Mouse (Mus musculus) brain, embryonic 14.5 days (tissue): Measurements from ENCODE around the gene Clec2l. TPM values are rescaled to one million over a fixed set of nuclear protein-coding genes. Genes with fewer than 3 reads are reported as not detected.

Source experiments
- DNase-seq: peaks from one replicate; pipeline ENCODE4 v3.0.0-alpha.2; 2011; ENCODE audit warnings: low read depth
- CTCF ChIP-seq: fragments of 200-500 bp; IDR thresholded peaks from 2 replicates; pipeline ENCODE4 v1.5.1; 2012; ENCODE audit warnings: inconsistent platforms, mild to moderate bottlenecking, moderate library complexity, borderline replicate concordance; ENCODE audit not compliant: insufficient read depth, insufficient read length; ENCODE audit errors: extremely low read depth
- POLR2A ChIP-seq: fragments of 200-500 bp; IDR thresholded peaks from 2 replicates; pipeline ENCODE4 v1.6.1; 2012; ENCODE audit warnings: mild to moderate bottlenecking, inconsistent platforms, borderline replicate concordance; ENCODE audit not compliant: poor library complexity, insufficient read depth, insufficient read length, severe bottlenecking; ENCODE audit errors: extremely low read depth
- polyA plus RNA-seq: library from polyadenylated mRNA; depleted of rRNA; stranded (reverse); fragments of >200 nt; gene quantifications from 2 replicates; pipeline ENCODE4 v1.2.3, GENCODE M21; 2012; rRNA removed

Clec2l gene
- polyA plus RNA-seq: 40.3 and 41.3 TPM in 2 replicates

DNA sequence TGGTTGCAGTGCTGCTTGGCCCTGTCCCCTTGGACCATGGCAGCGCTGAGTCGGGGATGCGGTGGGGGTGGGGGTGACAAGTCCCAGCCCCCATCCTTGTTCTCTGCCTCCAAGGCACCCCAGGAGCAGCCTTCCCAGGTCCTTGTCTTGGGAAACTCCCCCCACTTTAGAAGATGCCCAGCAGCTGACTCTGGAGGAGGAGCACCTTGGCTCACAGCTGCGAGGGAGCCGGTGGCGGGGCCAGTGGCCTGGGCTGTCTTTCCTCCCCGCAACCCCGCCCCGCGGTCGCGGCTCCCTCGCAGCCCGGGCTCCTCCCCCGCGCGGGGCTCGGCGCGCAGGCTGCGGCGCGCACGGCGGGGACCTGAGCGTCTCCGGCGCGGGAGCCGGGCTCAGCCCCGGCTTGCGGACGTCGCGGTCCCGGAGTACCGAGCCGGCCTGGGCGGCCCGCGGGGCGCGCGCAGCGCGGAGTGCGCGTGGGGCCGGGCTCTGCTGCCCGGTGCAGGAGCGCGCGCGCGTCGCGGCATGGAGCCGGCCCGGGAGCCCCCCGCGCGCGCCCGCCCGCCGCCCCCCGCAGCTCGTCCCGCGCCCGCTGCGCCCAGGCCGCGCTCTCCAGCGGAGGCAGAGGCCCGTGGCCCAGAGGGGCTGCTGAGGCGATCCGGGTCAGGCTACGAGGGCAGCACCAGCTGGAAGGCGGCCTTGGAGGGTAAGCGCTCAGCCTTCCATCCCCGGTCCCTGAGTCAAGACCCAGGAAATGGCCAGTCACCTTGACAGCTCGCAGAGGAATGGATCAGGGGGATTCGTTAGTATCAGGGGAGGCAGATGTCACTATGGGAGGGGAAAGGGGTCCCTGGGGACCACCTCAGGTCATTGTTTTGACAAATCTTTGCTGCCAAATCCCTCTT lies at the start of gene Clec2l:
TSS of gene Clec2l (plus strand) at position 356 of the 902 bp plus-strand sequence.
- peak; percentile 57 for DNase-seq
- TF ChIP-seq CTCF (no peak), POLR2A (peak; percentile 48)

DNA sequence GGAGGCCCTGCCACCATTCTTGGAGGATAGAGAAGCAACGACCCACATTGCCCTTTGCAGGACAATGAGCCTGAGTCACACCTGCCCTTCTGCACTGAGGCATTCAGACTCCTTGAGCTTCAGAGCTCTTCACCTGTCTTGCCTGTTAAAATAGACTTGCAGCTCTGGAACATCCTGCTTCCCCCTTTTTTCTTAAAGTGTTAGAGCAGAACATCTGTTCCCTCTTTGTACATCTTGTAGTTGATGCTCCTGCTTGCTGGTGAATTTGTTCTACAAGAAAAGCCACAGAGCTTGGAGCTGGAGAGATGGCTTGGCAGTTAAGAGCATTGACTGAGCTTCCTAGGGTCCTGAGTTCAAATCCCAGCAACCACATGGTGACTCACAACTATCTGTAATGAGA lies 40.5 kb upstream of the Clec2l start:
- TF ChIP-seq CTCF (no peak), POLR2A (no peak)
- no peak for DNase-seq

DNA sequence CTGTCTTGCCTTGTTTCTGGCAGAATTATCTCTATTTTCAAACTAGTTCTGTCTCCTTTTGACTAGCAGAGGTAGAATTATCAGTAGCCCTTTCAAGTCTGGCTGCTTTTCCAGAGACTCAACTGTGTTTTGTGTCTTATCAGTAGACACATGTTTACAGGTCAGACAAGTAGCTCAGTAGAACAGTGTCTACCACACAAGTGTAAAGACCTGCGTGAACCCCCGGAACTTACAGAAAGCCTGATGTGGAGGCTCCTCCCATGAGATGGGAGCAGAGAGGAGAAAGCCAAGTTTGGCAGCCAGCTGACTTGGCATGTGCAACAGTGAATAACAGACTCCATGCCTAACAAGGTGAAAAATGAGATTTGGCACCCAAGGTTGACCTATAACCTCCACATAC lies 39.4 kb upstream of the Clec2l start:
- TF ChIP-seq POLR2A (no peak), CTCF (no peak)
- DNase-seq: no peak

DNA sequence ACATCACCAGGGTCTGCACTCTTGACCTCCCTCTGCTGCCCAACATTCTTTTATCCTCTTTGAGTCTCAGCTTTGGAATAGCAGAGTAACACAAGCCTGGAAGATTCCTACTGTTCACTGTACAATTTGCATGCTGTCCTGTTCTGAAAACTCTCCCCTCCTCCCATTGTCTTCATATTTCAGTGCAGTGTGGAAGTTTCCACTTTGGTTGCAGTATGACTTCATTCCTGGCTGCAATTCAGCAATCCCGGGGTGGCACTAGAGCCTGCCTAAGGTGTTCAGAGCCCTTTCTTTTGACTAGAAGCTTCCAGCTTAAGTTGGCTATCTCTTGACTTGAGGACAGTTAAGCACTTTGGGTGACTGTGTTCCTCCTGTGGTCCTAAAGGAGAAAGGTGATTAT lies 38.4 kb upstream of the Clec2l start:
- peak; percentile 12 for DNase-seq
- no peak for TF ChIP-seq CTCF
- TF ChIP-seq POLR2A: no peak

DNA sequence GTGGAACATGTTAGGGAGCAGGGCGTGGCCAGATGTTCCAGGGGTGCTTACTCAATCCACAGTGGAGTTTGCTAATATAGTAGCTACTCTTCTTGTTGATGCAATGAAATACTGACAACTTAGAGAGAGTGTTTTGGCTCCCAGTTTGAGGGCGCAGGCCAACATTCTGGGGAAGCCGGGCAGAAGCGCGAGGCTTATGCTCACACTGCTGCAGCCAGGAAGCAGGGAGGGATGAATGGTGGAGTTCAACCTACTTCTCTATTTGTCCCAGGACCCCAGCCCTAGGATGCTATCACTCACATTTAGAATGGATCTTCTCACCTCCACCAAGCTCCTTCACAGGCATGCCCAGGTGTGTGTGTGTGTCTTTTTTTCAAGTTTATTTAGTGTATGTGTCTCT lies 36.8 kb upstream of the Clec2l start:
- no peak for DNase-seq
- TF ChIP-seq CTCF (no peak), POLR2A (no peak)

DNA sequence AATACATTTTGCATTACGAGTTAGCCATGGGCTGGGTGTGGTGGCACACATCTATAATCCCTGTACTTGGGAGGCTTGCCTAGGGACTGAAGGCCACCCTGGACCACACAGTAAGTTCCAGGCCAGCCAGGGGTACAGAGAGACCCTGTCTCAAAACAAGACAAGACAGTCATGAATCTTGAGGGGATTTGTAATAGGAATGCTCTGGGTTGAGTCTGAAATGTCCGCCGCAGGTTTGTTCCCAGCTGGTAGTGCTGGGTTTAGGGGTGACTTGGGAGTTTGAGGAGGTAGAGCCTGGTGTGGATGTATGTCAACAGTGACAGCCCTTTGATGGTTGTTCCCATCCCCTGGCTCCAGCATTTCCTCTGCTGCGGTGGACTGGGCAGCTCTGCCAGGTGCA lies 35.8 kb upstream of the Clec2l start:
- no peak for DNase-seq
- TF ChIP-seq CTCF (no peak), POLR2A (no peak)

DNA sequence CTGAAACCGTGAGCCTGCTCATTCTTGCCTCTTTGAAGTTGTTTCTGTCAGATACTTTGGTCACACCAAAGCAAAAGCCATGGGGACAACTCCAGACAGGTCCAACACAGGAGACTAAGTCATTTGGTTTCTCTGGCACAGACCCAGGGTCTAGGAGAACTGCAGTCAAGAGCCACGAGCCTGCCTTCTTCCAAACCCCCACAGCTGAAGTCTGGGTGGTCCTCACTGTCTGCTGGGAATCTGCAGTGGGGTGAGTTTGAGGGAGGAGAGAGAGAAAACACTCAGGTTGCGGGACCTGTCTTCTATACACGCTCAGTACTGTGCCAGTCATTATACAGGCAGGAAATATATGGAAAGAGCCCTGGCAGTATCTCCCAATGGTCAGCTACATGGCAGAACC lies 35.4 kb upstream of the Clec2l start:
- no peak for DNase-seq

DNA sequence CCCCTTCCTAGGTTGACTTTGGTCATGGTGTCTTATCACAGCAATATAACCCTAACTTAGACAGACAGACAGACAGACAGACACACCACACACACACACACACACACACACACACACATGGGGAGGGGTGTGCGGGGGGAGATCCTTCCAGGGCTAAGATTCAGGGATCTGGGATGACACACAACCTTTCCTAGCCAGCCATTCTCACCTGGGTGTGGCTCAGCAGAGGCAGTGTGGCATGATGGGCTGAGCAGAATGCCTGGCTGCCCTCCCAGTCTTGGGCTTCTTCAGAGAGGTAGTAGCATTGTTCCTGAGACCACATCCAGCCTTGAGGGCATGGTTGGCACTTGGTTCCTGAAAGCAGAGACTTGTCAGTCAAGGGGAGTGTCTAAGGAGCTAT lies 33.3 kb upstream of the Clec2l start:
- DNase-seq: no peak
- TF ChIP-seq POLR2A: no peak
- TF ChIP-seq CTCF: no peak

More for the DNA sequence above, 35.4 kb upstream of the Clec2l start:
- TF ChIP-seq POLR2A: no peak
- TF ChIP-seq CTCF: no peak

DNA sequence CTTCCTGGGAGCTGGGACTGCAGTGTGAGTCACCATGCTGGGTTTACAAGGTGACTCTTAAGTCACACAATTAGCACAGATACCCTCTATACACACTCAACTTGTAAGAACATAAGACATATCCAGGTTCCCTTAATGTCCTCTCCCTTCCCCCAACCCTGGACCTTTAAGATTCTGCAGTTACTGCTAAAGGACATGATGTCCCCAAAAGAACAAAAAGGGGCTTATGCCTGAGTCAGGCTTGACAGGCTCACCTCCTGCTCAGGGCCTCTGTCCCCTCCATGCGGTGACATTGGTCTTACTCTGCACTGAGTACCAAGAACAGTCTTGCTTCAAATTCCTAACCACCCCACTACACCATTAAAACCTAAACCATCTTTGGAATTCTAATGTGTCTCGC lies 30.0 kb upstream of the Clec2l start:
- DNase-seq: no peak
- TF ChIP-seq POLR2A: no peak
- no peak for TF ChIP-seq CTCF

DNA sequence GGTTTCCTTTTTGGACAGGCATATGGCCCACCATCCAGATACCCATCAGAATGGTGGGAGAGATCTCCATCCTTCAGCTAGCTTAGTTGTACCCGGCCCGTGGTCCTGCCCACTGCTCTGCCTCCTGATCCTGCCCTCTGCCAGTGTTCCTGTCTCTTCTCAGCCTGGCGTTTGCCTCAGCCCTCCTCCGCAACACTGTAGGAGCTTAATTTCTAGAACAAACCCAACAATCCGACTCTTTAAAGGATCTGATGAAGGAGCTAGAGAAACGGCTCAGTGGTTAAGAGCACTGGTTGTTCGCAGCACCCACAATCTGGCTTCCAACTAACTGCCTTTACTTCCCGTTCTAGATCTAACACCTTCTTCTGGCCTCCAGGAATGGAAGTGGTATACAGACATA lies 28.4 kb upstream of the Clec2l start:
- TF ChIP-seq POLR2A: no peak
- TF ChIP-seq CTCF: no peak
- DNase-seq: no peak

DNA sequence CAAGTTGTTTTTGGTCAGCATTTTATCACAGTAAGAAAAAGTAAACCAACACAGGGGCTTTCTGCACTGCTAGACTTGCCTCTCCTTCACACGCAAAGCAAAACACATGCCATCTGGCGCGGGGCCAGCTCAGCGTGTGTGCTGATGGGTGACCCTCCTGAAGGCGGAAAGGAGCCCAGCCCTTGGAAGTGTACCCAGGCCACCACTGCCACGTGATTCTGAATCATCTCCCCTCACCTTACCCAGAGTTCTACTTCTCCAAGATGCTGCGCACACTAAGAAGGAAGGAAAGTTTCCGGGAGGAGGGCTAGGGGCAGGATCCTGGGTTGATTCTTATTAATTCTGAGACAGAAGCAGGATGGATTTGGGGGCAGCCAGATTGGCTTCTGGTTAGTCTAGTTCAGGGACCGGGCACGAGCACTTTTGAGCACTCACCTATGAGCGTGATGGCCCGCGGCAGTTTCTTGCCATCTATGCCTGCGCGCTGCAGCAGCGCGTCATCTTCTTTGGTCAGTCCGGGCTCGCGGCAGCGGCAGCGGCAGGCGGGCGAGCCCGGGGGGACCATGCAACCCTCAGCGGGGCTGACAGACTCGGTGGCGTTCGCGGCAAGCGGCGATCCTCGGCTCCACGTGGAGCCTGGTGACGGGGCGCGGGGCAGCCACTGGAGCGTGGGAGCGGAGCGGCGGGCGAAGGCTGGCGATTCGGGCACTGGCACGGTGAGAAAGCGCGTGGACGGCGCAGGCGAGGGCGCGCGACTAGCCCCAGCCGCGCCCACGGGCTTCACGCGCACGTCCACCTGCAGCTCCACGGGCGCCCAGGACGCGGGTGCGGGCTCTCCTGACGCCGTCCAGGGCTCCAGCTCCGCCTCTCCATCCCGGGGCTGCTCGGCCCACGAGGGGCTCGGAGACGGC lies 26.7 kb upstream of the Clec2l start:
- DNase-seq: peak; percentile 68
- no peak for TF ChIP-seq CTCF
- no peak for TF ChIP-seq POLR2A

DNA sequence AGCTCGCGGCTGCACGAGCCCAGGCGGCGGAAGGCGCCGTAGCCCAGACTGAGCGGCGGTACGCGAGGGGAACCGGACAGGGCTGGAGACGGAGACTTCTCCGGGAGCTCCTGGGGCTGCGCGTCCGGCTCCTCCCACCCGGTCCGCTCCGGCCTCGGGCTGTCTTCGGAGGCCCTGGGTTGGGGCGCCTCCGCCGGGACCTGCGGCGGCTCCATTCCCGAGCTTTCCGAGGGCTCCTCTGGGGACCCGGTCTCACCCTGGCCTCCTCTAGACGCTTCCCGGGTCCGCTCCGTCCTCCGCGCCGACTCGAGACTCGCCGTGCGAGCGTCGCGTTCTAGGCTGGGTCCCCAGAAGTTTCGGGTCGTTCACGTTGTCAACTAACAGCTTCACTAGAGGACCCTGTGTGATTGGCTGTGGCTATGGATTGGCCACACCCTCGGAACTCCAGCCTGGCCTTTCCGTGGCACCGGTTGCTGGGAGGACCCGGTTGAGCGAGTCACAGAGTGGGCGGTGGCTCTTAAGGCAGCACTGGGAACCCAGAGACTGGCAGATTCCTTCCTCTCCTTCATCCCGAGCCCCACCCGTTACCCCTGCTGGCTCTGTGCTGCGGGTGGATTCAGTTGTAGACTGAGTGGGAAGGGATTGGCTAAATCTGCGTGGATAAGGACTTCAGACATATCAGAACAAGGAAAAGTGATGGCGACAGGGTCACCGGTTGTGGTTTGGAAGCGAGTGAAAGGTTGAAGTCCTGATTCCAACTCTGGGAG lies 25.8 kb upstream of the Clec2l start, which contains the start of gene Klrg2:
TSS of gene Klrg2 (minus strand) at position 391 of the 767 bp plus-strand sequence.
- no peak for TF ChIP-seq POLR2A
- no peak for TF ChIP-seq CTCF
- DNase-seq: peak; percentile 53
